Mouse (Mus musculus) layer of hippocampus, adult 2 months (tissue): ENCODE results near the gene Umod. TPM values are rescaled to one million over a fixed set of nuclear protein-coding genes. Genes with fewer than 3 reads are reported as not detected.

Experiments used
- DNase-seq, 2 experiments: peaks; one replicate each; pipeline ENCODE4 v3.0.0; 2022; ENCODE audit warnings: low spot score in 2 of 2
- H3K27ac ChIP-seq: fragments of 200-600 bp; 2 replicates; pipeline ENCODE4 v1.8.1; 2022
- H3K4me3 ChIP-seq: fragments of 200-600 bp; 2 replicates; pipeline ENCODE4 v1.8.1; 2022; ENCODE audit warnings: mild to moderate bottlenecking
- CTCF ChIP-seq: fragments of 200-600 bp; conservative IDR thresholded peaks from 2 replicates; pipeline ENCODE4 v1.8.1; 2022; ENCODE audit warnings: antibody characterized with exemption, mild to moderate bottlenecking, moderate library complexity
- long read RNA-seq, 2 experiments: library from polyadenylated mRNA; stranded (forward); transcript quantifications; one replicate each; pipeline ENCODE4 v2.0.0; 2021; ENCODE audit warnings: borderline mapping rate in 2 of 2
- total RNA-seq, 2 experiments: library from RNA; stranded (reverse); gene quantifications; 2 replicates each; pipeline ENCODE4 v1.2.3; 2021

Gene Umod
- total RNA-seq = not detected
- long read RNA-seq, experiment 1 = 0 reads
- long read RNA-seq, experiment 2 = 0 reads

DNA sequence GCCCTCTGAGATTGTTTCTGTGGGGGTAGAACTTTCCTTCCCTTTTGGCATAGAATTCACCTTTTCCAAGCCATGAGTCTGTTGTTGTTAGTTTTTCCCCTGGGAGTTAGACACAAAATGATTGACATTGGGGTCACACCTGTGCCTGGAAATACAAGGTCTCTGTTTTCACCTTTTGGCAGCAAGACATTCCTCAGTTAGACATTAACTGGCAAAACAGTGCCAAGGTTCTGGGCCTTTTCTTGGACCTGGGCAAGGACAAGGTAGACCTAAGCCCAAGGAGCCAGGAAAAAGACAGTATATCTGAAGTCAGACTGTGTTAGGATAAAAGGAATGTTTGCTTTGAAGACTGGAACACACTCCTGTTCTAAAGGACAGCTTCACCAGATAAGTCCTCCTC is at the start of gene Umod:
Gene Umod, minus strand, starts transcription at position 27 of the 400 bp plus-strand sequence.
- TF ChIP-seq CTCF = no peak
- no peak within 1 kb of the TSS for H3K4me3 ChIP-seq
- no peak within 1 kb of the TSS for H3K27ac ChIP-seq
- no peak for DNase-seq

DNA sequence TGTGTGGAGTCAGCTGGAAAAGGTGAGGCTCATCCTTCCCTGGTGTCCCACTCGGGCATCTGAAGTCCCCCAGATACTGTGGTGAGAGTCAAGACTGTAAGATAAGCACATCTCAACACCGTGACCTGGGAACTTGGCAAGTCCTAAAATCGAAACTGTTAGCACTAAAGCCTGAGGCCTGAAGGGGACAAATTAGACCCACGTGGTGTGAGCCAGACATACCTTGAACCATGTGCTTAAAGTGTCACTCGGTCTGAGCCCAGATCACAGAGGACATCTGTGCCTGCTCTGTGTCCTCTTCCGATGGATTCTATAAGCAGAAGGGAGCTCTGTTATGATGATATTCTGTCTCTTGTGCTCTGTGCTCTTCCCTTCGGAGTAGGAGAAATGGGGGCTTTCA is 49.5 kb upstream of the Umod start:
- no peak overlapping the region for H3K27ac ChIP-seq
- no peak for TF ChIP-seq CTCF
- DNase-seq = no peak
- H3K4me3 ChIP-seq = no peak overlapping the region

DNA sequence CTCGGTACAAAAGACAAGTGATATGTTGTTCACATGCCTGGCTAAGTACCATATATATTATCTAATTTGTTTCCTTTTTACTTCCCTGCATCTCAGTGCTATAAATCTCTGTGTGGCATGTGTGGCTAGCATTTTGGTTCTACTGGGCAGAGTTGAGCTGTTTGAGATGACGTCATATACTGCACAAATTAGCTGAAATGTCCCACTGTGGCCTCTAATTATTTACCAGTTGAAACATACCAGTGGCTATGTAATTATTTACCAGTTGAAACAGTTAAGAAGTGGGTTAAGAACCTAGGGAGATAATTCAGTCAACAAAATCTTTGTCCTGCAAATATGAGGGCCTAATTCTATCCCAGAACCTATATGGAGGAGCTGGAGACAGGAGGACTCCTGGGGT is 48.5 kb upstream of the Umod start:
- no peak for TF ChIP-seq CTCF
- H3K27ac ChIP-seq = no peak overlapping the region
- no peak for DNase-seq
- H3K4me3 ChIP-seq = no peak overlapping the region

DNA sequence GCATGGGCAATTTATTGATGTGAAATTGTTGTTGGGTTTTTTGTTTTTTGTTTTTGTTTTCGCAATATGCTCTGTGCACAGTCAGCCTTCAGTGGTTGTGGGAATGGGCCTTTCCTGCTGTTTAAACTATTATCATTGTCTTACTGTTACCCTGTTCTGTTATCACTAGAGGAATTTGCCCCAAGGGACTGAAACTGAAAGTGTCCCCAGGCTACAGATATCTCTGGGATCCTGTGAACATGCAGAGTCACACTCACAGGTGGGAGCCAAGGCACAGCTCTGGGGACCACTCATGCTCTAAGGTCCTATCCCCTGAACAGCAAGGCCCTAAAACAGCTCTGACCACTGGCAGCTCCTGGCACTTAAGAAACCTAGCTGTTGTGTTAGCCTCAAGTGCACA is 48.1 kb upstream of the Umod start:
- Histone ChIP-seq H3K4me3 (no peak overlapping the region), H3K27ac (no peak overlapping the region)
- TF ChIP-seq CTCF = no peak
- DNase-seq = no peak

DNA sequence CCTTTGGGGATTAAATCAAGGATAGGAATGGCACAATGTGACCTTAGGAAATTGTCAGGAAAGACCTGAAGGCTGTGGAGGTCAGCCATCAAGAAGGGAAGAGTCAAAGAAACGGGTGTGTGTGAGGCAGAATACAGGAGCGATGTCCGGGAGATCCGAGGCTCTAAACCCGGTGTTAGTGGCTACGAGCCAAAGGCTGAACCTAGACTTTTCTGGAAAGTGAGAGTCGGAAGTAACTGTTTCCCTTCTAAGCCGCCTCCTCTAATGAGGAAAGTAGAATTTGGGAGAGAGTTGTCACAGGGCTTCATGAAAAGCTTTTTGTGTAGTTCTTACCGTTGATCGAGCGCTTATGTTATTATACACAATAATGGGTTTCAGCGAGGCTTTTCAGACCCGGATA is 47.4 kb upstream of the Umod start:
- peak overlapping the region; percentile 3; the same call in 1 of the 2 replicates for H3K4me3 ChIP-seq
- H3K27ac ChIP-seq = no peak overlapping the region
- no peak for TF ChIP-seq CTCF
- no peak for DNase-seq

DNA sequence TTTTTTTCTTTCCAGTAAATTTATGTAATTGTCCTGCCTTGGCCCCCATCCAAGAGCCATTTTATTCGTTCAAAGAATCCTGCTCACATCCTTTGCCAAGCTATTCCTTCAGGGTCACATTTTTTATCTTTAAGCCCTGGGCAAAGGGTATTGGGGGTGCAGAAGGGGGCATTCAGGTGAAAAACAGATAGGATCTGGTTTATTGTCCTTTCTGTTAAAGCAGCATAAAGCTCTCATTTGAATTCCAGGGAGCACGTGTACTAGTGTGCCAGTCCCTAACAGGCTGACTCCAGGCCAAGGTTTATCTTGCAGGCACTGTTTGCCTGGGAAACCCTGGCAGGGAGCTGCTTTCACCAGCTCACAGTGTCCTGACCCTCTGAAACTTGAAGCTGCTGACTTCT is 46.8 kb upstream of the Umod start:
- no peak for TF ChIP-seq CTCF
- no peak for DNase-seq
- H3K27ac ChIP-seq = no peak overlapping the region

DNA sequence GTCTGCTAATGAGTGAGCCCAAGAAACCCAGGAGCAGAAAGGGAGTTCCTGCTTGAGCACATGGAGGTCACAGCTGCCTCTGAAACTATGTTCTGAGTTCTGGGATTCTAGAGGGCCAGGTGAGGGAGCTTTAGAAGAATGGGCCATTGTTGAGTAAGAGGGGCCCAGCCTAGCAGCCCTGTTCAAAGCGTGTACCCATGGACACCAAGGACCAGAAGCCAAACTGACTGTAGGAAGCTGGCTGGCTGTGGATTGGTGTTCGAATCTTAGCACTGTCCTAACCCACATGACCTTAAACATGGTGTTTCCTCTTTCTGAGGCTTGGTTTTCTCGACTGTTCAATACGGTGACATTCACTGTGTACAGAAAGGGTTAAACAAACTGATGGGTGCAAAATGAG is 44.3 kb upstream of the Umod start, which contains the start of gene Pdilt:
Gene Pdilt, minus strand, starts transcription at position 101 of the 400 bp plus-strand sequence.
- DNase-seq = no peak
- TF ChIP-seq CTCF = no peak
- Histone ChIP-seq H3K27ac (no peak within 1 kb of the TSS), H3K4me3 (no peak within 1 kb of the TSS)

More for the DNA sequence above, 46.8 kb upstream of the Umod start:
- H3K4me3 ChIP-seq = no peak overlapping the region

DNA sequence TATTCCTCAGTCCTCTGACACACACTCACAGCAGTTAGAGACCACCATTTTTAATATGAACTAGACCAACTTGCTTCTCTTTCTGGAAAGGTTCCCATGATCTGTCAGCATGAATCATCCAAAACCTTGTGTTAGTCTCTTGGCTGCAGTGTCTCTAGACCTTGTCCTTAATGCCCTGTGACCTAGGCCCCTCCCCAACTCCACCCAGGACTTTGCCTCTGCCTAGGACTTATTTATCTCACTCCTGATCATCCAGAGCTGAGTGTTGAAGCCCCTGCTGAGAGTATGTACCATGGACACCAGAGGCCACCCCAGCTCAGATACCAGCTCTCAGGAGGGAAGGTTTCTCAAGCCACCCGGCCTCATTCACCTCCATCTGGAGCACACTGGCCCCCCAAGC is 43.3 kb upstream of the Umod start:
- TF ChIP-seq CTCF = no peak
- DNase-seq = no peak
- Histone ChIP-seq H3K27ac (no peak overlapping the region), H3K4me3 (no peak overlapping the region)

DNA sequence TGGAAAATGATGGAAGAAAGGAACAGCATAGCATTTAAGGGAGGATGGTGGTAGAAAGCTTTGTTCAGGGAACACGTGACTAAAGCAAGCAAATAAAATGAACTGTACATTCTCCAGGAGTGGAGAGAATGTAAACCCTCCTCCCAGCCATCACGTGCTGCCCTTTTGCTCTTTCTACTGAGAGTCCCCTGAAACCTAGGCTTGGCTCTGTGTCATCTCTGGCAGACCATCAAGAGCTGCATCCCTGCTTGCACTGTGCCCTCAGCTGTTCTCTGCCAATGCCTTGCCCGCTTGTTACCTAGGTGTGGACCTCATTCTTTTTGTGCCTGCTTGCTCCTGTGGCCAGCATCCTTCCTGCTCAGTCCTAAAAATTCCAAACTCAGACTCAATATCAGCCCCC is 42.7 kb upstream of the Umod start:
- no peak for TF ChIP-seq CTCF
- H3K27ac ChIP-seq = no peak overlapping the region
- no peak overlapping the region for H3K4me3 ChIP-seq
- no peak for DNase-seq

DNA sequence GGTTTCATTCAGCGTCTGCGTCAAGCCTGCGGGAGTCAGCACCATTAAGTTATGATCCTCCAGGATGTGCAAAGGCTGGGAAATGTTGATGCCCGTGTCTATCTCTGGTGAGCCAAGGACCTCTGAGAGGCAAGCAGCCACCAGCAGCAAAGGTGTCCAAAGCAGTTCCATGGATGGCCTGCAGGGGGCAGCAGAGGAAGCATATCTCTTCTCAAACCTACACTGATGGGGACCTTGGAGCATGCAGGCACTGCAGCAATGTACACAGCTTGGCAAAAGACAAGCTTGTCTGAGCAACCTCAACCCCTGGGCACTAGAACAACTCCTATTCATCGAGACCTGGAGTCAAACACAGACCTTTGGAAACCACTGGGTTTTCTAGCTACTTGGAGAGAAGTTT is 40.6 kb upstream of the Umod start:
- Histone ChIP-seq H3K27ac (no peak overlapping the region), H3K4me3 (no peak overlapping the region)
- DNase-seq = peak; percentile 66 to 90
- peak; percentile 98 for TF ChIP-seq CTCF

DNA sequence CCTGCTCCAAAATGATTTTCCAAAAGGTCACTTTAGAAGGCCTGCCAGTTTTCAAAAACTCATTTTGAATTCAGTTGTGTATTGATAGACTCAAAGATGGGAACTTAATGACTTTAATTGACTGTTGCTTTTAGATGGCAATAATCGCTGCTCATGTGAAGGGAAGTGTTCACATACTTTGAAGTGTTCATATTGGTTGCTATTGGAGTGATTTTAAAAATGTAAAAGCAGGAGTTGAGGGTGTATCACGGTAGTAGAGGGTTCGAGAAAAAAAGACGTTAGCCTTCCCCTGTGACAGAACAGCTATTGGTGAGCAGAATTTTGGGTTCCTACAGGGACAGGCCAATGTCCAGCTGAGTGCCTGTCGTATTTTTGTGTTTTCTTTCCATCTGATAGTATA is 40.1 kb upstream of the Umod start, which contains the start of gene Acsm5:
Gene Acsm5, plus strand, starts transcription at position 301 of the 400 bp plus-strand sequence.
- H3K27ac ChIP-seq = no peak within 1 kb of the TSS
- H3K4me3 ChIP-seq = no peak within 1 kb of the TSS
- no peak for DNase-seq
- TF ChIP-seq CTCF = no peak

DNA sequence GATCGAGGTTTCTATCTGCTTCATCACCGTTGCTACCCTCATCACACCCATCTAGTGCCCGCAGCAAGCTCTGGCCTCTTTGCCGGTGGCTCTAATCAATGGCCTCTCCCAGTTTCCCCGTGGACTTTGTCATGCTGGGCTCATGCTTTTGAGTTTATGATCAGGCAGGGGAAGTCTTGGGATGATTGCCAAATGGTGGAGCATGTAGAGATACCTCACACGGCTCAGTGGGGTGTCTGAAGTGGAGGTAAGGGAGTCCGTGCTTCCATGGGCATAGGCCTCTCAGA is 37.1 kb upstream of the Umod start:
- H3K27ac ChIP-seq = no peak overlapping the region
- no peak for DNase-seq
- H3K4me3 ChIP-seq = no peak overlapping the region
- no peak for TF ChIP-seq CTCF

DNA sequence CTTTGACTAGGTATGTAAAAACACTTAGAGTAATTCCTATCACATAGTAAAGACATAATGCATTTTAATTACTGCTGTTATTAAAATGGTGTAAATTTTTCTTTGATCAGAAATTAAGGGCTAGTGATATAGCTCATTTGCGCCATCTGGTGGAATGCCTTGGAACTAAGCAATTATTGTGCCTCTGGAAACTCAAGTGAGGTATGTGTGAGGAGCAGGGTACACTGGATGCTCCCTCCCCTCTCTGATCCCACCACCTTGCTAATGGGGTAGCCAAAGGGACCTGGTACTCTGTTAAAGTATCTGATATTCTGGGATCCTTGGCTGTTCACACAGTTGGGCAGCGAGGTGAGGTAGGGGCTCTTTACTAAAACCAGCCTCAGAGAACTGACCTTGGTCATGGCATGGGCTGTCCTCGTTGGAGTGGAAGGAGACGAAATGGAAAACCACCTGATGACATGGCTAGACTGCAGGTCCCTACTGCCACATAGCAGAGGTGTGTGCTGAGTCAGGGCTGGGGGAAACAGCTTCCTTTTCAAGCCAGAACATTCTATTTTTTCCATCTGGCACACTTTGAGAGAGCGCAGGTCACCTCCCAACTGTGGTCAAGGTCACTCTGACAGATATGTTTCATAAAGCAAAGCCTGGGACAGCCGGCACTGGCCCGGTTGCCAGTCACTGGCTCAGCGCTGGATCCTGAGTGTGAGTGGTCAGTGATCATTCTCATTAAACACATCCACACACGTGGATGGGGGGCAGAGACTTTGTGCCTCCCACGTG is 36.6 kb upstream of the Umod start:
- peak; percentile 90 for TF ChIP-seq CTCF
- no peak overlapping the region for H3K4me3 ChIP-seq
- DNase-seq = peak; percentile 14 to 67

DNA sequence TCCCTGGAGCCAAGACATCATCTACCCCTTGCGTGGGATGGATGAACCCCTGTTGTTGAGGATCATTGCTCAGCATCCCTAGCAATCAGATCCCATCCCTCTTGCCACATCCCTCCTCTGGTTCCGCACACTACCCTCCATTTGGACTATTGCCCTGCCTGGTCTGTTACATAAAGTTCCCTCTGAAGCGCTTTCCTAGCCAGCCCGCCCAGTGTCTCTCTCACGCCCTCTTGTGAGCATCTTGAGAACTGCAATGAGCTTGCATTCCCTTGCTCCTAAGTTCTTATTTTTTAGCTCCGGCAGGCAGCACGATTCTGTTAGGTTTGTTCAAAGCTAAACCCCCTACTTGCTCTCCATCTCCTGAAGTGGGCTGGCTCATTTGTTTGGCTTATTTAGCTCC is 34.0 kb upstream of the Umod start:
- peak; percentile 41 to 66 for DNase-seq
- peak; percentile 92 for TF ChIP-seq CTCF
- Histone ChIP-seq H3K27ac (no peak overlapping the region), H3K4me3 (no peak overlapping the region)

More for the DNA sequence above, 36.6 kb upstream of the Umod start:
- H3K27ac ChIP-seq = no peak overlapping the region
